Mouse (Mus musculus): ENCODE measurements around the gene Crat.

DNA sequence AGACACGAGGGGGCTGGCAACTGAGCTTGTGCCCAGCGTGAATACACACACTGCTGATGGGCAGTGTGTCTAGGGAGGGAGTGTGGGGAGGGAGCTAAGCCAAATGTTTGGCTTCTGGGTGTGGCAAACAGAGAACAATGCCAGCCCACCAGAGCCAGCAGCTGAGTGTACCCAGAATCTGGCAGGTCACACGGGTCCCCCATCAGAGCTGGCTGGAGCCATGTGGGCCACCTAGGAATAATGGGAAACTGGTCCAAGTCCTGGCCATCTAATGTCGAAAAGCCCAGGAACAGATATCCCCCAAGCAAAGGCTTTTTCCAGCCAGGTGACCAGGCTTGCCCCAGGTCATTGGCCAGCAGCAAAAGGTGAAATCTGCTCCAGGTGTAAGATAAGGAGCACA lies 59.8 kb downstream of the Crat start:
- TF ChIP-seq CTCF (IDR thresholded peaks at IDR 0.05; ENCODE audit: extremely low read depth, insufficient read depth, low read length) (no peak), POLR2A (IDR thresholded peaks at IDR 0.05; ENCODE audit: extremely low read depth, insufficient read depth, low read length) (no peak)
